In genomic region chr8:79117711-79118110, GRCm38 (mm10) we compare ENCODE assay signal across 18 mouse cellular contexts.
"Had no signal": no experiment of that assay in that cellular context is flagged by ENCODE, and none has a peak within 500 bp of the region (broad histone marks: within the 10 kb centered on the region; RNA-seq: fewer than 3 reads in every experiment).

No protein-coding gene starts in this region.

- H3K27me3 ChIP-seq: limb, embryonic 12.5 days; liver, embryonic 13.5 days; lung, embryonic 15.5 days; megakaryocyte, embryonic 14.5 days; midbrain, embryonic 15.5 days; neural tube, embryonic 12.5 days; stomach, embryonic 15.5 days had no signal

- H3K4me2 ChIP-seq: limb, embryonic 12.5 days; liver, embryonic 13.5 days; lung, embryonic 15.5 days; midbrain, embryonic 11.5 days; midbrain, embryonic 15.5 days; neural tube, embryonic 12.5 days; stomach, embryonic 15.5 days had no signal

- H3K4me1 ChIP-seq: limb, embryonic 12.5 days; liver, embryonic 13.5 days; midbrain, embryonic 15.5 days; neural tube, embryonic 12.5 days; stomach, embryonic 15.5 days had no signal

- DNase-seq: kidney, postnatal 10 days; kidney, postnatal 4 days; liver; liver, embryonic 13.5 days; liver, postnatal 0 days; lung, postnatal 14 days; right cerebral cortex, postnatal 14 days; thymus, adult 2 months; thymus, postnatal 25 days had no signal

- H3K4me3 ChIP-seq: layer of hippocampus, adult 2 months; limb, embryonic 12.5 days; liver, embryonic 13.5 days; lung, embryonic 15.5 days; megakaryocyte, embryonic 14.5 days; midbrain, embryonic 15.5 days; neural tube, embryonic 12.5 days; stomach, embryonic 15.5 days had no signal

- H3K27ac ChIP-seq: layer of hippocampus, adult 2 months; limb, embryonic 12.5 days; liver, embryonic 13.5 days; lung, embryonic 15.5 days; macrophage; midbrain, embryonic 15.5 days; neural tube, embryonic 12.5 days; stomach, embryonic 15.5 days had no signal

- H3K9ac ChIP-seq: limb, embryonic 12.5 days; liver, embryonic 13.5 days; liver, postnatal 0 days; lung, embryonic 15.5 days; midbrain, embryonic 15.5 days; neural tube, embryonic 12.5 days; stomach, embryonic 15.5 days had no signal

- H3K9me3 ChIP-seq: limb, embryonic 12.5 days; liver, embryonic 13.5 days; lung, embryonic 15.5 days; megakaryocyte, embryonic 14.5 days; midbrain, embryonic 15.5 days; neural tube, embryonic 12.5 days; stomach, embryonic 15.5 days had no signal

- ATAC-seq: liver, postnatal 0 days; midbrain, embryonic 15.5 days had no signal
